Mouse (Mus musculus) heart, adult 10 weeks (tissue): ENCODE results near the gene Rbpms2. TPM values are rescaled to one million over a fixed set of nuclear protein-coding genes. Genes with fewer than 3 reads are reported as not detected.

ENCODE experiments used
- polyA plus RNA-seq: library from polyadenylated mRNA; stranded (reverse); fragments of 350-450 nt; fragmentation: Illumina TruSeq; extraction: RNeasy Lipid Tissue Mini Kit (QIAGEN cat#74804); gene quantifications from one replicate; pipeline ENCODE4 v1.2.3, GENCODE M21; 2014; ENCODE audit warnings: low read depth, low replicate concordance

Rbpms2 gene
- 44.9 TPM for polyA plus RNA-seq

GRCm38 (mm10) chr9:65629025-65629766 lies at the start of gene Rbpms2:
Gene Rbpms2 (plus strand): TSS chr9:65629648.

GRCm38 (mm10) chr9:65579781-65580371 lies 49.6 kb upstream of the Rbpms2 start, which contains the start of gene Plekho2:
Gene Plekho2 (minus strand): TSS chr9:65580040.

GRCm38 (mm10) chr9:65586406-65587269 lies 42.8 kb upstream of the Rbpms2 start, which contains the start of gene Pif1:
Gene Pif1 (plus strand): TSS chr9:65587160.

GRCm38 (mm10) chr9:65667701-65668100 lies 38.3 kb downstream of the Rbpms2 start, which contains the start of gene Oaz2:
Gene Oaz2 (plus strand): TSS chr9:65668001.

Other genes starting within 250 kb of the Rbpms2 start
- gene Kbtbd13, start 238.0 kb upstream of the Rbpms2 start, polyA plus RNA-seq = 3.0 TPM
- 14.5 TPM for gene Rasl12, start 231.1 kb upstream of the Rbpms2 start, polyA plus RNA-seq
- gene Slc51b, start 206.7 kb upstream of the Rbpms2 start, polyA plus RNA-seq = not detected
- 10.2 TPM for gene Mtfmt, start 193.9 kb upstream of the Rbpms2 start, polyA plus RNA-seq
- 15.1 TPM for gene Spg21, start 168.7 kb upstream of the Rbpms2 start, polyA plus RNA-seq
- not detected for gene Ankdd1a, start 109.5 kb upstream of the Rbpms2 start, polyA plus RNA-seq
- 11.4 TPM for gene Plekho2, start 49.6 kb upstream of the Rbpms2 start, polyA plus RNA-seq
- gene Pif1, start 42.5 kb upstream of the Rbpms2 start, polyA plus RNA-seq = not detected
- 187 TPM for gene Oaz2, start 38.4 kb downstream of the Rbpms2 start, polyA plus RNA-seq
- gene Zfp609, start 197.9 kb downstream of the Rbpms2 start, polyA plus RNA-seq = 12.0 TPM